Mouse (Mus musculus) CH12F3 (cell line): ENCODE data around the gene Acbd3.

Experiments
- in situ Hi-C: fragments of 300-500 bp; cut with MboI; formaldehyde crosslinking; loops from 2 replicates; pipeline ENCODE4 v1.14.3; 2020; ENCODE audit warnings: low sequenced_read_pairs

Gene Acbd3

GRCm38 (mm10) chr1:180757956-180758520 lies 32.2 kb downstream of the Acbd3 start:
- in situ Hi-C loops = no loop called here

GRCm38 (mm10) chr1:180762180-180762579 lies 36.3 kb downstream of the Acbd3 start:
- in situ Hi-C loops = loop anchor here (10.0 kb wide), 1 partner anchor 327 kb away; no protein-coding TSS in a partner anchor

GRCm38 (mm10) chr1:180762679-180763078 lies 36.8 kb downstream of the Acbd3 start:
- in situ Hi-C loops = loop anchor here (10.0 kb wide), 1 partner anchor 328 kb away; no protein-coding TSS in a partner anchor

GRCm38 (mm10) chr1:180763307-180763706 lies 37.5 kb downstream of the Acbd3 start:
- in situ Hi-C loops = loop anchor here (10.0 kb wide), 1 partner anchor 329 kb away; no protein-coding TSS in a partner anchor

GRCm38 (mm10) chr1:180763828-180764227 lies 38.0 kb downstream of the Acbd3 start:
- in situ Hi-C loops = loop anchor here (10.0 kb wide), 1 partner anchor 329 kb away; no protein-coding TSS in a partner anchor

GRCm38 (mm10) chr1:180765393-180765792 lies 39.5 kb downstream of the Acbd3 start:
- in situ Hi-C loops = loop anchor here (10.0 kb wide), 1 partner anchor 331 kb away; no protein-coding TSS in a partner anchor

GRCm38 (mm10) chr1:180766557-180766956 lies 40.7 kb downstream of the Acbd3 start:
- in situ Hi-C loops = loop anchor here (10.0 kb wide), 1 partner anchor 332 kb away; no protein-coding TSS in a partner anchor

GRCm38 (mm10) chr1:180767541-180768333 lies 41.9 kb downstream of the Acbd3 start:
- in situ Hi-C loops = loop anchor here (10.0 kb wide), 1 partner anchor 333 kb away; no protein-coding TSS in a partner anchor

- in situ Hi-C loops = loop anchor here (10.0 kb wide), 1 partner anchor 334 kb away; no protein-coding TSS in a partner anchor
Measured at GRCm38 (mm10) chr1:180768334-180769168, 42.7 kb downstream of the Acbd3 start.

GRCm38 (mm10) chr1:180771306-180771705 lies 45.5 kb downstream of the Acbd3 start:
- in situ Hi-C loops = no loop called here

GRCm38 (mm10) chr1:180771722-180772121 lies 45.9 kb downstream of the Acbd3 start:
- in situ Hi-C loops = no loop called here

DNA sequence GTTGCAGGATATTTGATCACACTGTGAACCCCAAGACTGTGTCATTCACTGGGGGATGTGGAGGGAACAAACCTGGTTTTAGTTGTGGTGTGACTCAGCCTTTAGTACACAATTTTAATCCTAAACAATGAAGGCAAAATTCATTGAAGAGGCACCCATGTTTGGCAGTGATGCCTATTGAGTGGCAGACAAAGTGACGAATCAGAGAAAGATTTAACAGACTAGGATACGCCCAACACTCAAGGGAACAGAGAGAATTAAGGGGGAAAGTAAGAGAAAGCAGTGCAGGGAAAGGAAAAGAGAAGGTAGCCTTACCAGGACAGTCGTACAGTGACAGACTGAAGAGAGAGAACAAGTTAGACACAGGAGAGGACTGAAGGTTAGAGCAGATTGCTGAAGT lies 46.4 kb downstream of the Acbd3 start:
- in situ Hi-C loops = no loop called here

DNA sequence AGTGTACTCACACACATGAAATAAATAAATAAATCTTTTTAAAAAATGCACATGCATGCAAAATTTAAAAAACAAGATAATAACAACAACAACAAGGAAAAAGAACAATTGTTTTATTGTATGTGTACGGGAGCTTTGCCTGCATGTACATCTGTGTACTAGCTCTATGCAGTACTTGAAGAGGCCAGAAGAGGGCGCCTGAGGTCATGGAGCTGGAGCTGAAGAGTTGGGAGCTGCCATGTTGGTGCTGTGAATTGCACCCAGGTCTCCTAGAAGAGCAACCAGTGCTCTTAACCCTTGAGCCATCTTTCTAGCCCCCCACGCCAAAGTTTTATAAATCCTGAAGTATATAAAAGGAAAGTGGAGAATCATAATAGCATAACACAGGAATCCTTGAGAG lies 48.8 kb downstream of the Acbd3 start:
- in situ Hi-C loops = no loop called here

GRCm38 (mm10) chr1:180775317-180775716 lies 49.5 kb downstream of the Acbd3 start:
- in situ Hi-C loops = no loop called here

GRCm38 (mm10) chr1:180775849-180776493 lies 50.1 kb downstream of the Acbd3 start:
- in situ Hi-C loops = no loop called here

- in situ Hi-C loops = no loop called here
Measured at GRCm38 (mm10) chr1:180776494-180776893, 50.7 kb downstream of the Acbd3 start.

DNA sequence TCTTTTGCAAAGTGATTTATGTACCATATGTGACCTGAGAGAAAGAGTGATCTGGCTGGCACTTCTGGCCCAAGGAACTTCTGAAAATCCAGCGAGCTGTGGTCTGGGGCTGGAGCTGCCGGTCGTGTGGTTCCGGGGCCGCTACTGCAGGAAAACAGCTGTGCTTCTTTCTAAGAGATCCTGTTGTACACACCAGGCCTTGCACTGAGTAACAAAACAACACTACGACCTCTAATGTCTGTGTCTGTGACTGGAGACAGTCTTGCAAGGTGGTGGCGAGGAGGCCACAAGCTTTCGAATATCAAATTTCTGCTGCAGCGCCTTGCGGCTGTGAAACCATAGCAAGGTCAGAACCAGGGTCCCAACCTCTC lies 51.4 kb downstream of the Acbd3 start:
- in situ Hi-C loops = no loop called here

- in situ Hi-C loops = no loop called here
Measured at GRCm38 (mm10) chr1:180777660-180778402, 52.0 kb downstream of the Acbd3 start.

DNA sequence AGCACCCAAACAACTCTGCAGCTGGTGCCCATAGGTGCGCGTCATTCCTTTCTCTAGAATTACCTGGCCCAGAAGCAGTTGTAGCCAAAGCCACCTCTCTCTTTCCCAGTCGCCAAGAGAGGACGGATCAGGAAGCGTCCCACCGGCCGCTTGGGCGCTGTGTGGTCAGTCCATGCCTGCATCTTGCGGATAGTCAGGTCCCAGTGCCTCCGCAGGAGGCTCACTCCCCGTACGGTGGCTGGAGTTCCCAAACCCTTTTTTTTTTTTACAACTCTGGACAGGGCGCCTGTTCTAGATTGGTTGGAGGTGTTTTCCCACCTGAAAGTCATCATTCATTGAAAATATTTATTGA lies 52.5 kb downstream of the Acbd3 start:
- in situ Hi-C loops = no loop called here

GRCm38 (mm10) chr1:180778941-180779340 lies 53.1 kb downstream of the Acbd3 start:
- in situ Hi-C loops = no loop called here
